Mouse (Mus musculus) ovary, adult 2 months (tissue): Measurements from ENCODE around the gene Uimc1. TPM values are rescaled to one million over a fixed set of nuclear protein-coding genes. Genes with fewer than 3 reads are reported as not detected.

ENCODE experiments used
- polyA plus RNA-seq: library from polyadenylated mRNA; depleted of rRNA; stranded (reverse); fragments of >200 nt; gene quantifications from 2 replicates; pipeline ENCODE4 v1.2.3, GENCODE M21; 2012; rRNA removed

The Uimc1 gene
- polyA plus RNA-seq = 2.4 and 3.2 TPM in 2 replicates

GRCm38 (mm10) chr13:55099726-55100478, at the start of gene Uimc1:
TSS of gene Uimc1 (minus strand) at chr13:55100300.

DNA sequence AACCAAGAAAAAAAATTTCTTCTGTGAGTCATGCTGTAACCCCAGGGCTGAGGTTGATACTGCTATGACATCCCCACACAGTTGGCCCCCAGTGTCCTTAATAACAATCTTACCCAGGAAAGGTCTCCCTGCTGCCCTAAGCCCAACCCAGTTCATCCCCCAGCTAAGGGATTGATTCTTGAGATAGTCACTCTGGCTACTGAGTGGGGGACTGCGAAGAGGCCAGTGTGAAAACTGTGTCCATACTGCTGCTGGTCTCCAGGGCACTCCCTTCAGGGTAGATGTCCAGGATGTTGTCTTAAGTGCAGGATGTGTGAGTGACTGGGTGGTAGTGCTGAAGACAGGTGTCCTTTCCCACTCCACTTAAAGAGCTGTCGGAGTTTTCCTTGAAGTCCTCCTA, 33.3 kb upstream of the Uimc1 start, which contains the start of gene Gm17617:
Gene Gm17617, minus strand, starts transcription at position 101 of the 400 bp plus-strand sequence.

GRCm38 (mm10) chr13:55105045-55105952, 5.2 kb upstream of the Uimc1 start, which contains the start of gene Zfp346:
TSS of gene Zfp346 (plus strand) at chr13:55105311.

DNA sequence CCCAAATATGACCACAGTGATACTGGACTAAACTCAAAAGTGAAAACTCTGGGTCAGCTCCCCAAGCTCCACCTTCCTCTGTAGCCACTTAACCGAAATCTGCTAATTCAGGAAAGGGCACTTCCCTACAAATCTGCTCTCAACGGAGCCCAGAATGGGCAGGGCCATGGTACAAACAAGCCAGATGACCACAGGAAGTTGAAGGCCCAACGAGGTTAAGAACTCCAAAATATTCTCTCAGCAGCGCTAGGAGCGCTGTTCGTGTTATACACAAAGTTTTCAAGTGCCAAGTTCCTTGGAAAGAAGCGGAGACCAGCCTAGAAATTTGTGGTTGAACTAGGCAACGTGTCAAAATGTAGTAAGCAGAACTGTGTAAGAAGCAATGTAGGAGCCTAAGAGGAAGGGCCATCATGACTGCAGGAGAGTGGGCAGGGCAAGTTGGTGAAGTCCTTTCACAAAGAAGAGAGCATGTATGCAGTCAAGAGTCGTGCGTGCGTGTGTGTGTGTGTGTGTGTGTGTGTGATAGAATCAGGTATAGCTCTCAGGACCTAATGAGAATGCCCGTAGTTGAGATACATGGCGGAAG, 78.8 kb downstream of the Uimc1 start, which contains the start of gene Hk3:
Gene Hk3, minus strand, starts transcription at position 192 of the 586 bp plus-strand sequence.

Other genes starting within 250 kb of the Uimc1 start
- gene Unc5a, start 150.9 kb downstream of the Uimc1 start, polyA plus RNA-seq = 5.5 and 7.9 TPM in 2 replicates
- gene Hk3, start 78.9 kb downstream of the Uimc1 start, polyA plus RNA-seq = 3.6 and 4.2 TPM in 2 replicates
- 21.1 and 25.1 TPM in 2 replicates for gene Zfp346, start 5.0 kb upstream of the Uimc1 start, polyA plus RNA-seq
- gene Gm17617, start 33.2 kb upstream of the Uimc1 start, polyA plus RNA-seq = not detected in 2 replicates
- 13.0 and 15.3 TPM in 2 replicates for gene Fgfr4, start 52.3 kb upstream of the Uimc1 start, polyA plus RNA-seq
- gene Nsd1, start 109.5 kb upstream of the Uimc1 start, polyA plus RNA-seq = 20.2 and 25.4 TPM in 2 replicates
- gene Prelid1, start 220.2 kb upstream of the Uimc1 start, polyA plus RNA-seq = 323 and 337 TPM in 2 replicates
- gene Rab24, start 221.6 kb upstream of the Uimc1 start, polyA plus RNA-seq = 90.5 and 92.6 TPM in 2 replicates
- 16.3 and 21.3 TPM in 2 replicates for gene Mxd3, start 229.5 kb upstream of the Uimc1 start, polyA plus RNA-seq